Mouse (Mus musculus) cerebellum, postnatal 36 days (tissue): ENCODE measurements around the gene Hist1h4k.
"Not testable (repeated sequence)": the region's sequence is repeated elsewhere in the genome, so short reads cannot be mapped to it uniquely, and the experiment has no call there.

Experiments
- DNase-seq, 2 experiments: peaks; one replicate each; pipeline ENCODE4 v3.0.0; 2021 to 2022; ENCODE audit warnings: mixed read lengths in 2 of 2

Hist1h4k gene

DNA sequence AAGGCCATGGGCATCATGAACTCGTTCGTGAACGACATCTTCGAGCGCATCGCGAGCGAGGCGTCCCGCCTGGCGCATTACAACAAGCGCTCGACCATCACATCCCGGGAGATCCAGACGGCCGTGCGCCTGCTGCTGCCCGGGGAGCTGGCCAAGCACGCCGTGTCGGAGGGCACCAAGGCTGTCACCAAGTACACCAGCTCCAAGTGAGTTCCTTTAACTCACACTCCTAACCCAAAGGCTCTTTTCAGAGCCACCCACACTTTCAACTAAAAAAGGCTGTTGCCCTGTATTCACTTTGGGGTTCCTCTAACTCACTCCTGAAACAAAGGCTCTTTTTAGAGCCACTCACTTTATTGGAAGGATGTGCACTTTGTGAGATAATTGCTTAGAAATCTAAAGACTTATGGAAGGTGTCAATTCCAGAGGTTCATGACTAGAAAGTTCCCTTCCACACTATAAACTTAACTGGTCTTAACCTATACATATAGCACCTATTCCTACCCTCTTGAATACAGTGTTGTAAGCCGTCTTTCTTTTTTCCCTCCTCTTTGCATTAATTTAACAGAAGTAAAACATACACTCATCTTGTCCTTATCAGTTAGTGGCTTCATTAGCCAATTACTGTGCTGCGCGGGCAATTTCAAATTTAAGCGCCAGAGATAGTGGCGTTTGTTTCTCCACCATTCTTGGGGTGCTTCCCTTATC is 4.1 kb upstream of the Hist1h4k start:
- DNase-seq = peak in 1 of 2 experiments; percentile 15

DNA sequence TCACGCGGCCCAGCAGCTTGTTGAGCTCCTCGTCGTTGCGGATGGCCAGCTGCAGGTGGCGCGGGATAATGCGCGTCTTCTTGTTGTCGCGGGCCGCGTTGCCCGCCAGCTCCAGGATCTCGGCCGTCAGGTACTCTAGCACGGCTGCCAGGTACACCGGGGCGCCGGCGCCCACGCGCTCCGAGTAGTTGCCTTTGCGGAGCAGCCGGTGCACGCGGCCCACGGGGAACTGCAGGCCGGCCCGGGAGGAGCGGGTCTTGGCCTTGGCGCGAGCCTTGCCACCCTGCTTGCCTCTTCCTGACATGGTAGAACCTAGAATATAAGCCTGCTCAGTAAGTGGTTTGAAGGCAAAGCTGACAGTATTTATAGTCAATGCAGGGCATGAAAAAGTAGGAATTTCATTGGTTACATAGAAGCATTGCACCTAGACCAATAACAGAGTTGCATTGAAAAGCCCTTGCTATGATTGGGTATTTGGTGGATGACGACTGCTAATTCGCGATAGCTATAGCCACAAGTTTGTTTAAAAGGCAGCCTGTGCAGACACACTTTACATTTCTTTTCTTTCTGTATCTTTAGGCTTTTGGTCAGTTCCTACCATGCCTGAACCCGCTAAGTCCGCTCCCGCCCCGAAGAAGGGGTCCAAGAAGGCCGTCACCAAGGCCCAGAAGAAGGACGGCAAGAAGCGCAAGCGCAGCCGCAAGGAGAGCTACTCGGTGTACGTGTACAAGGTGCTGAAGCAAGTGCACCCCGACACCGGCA is 3.4 kb upstream of the Hist1h4k start, which contains the start of the genes Hist1h2ak and Hist1h2bn:
Hist1h2ak (minus strand) TSS at position 304 of the 762 bp plus-strand sequence.
Hist1h2bn (plus strand) TSS at position 600 of the 762 bp plus-strand sequence.
- DNase-seq = peak; percentile 40 to 75

GRCm38 (mm10) chr13:21753051-21753523 is 2.8 kb upstream of the Hist1h4k start:
- no peak for DNase-seq

DNA sequence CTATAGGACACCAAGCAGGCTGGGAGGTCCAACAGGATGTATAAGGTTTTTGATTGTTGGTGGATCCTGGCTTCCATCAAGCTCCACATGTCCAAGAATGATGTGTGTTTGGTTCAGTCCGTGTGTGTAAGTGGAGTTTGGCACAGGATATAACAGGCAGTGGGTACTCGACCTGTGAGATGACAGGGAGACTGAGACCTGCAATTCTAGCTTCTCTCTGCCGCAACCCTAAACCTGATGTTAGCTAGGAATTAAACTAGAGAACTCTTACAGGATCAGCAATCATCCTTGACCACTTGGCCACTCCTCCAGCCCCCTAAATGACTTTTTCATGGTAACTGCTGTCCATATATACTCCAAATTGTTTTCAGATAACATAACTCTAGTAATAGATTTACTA is 2.1 kb upstream of the Hist1h4k start:
- no peak for DNase-seq

GRCm38 (mm10) chr13:21751827-21752226 is 1.5 kb upstream of the Hist1h4k start:
- DNase-seq = no peak

- no peak for DNase-seq
Measured at GRCm38 (mm10) chr13:21751417-21751816, 1.1 kb upstream of the Hist1h4k start.

GRCm38 (mm10) chr13:21749387-21750158 is 732 bp downstream of the Hist1h4k start:
- no peak for DNase-seq

GRCm38 (mm10) chr13:21745006-21745405 is 5.3 kb downstream of the Hist1h4k start:
- no peak for DNase-seq

GRCm38 (mm10) chr13:21734906-21735767 is 15.2 kb downstream of the Hist1h4k start, which contains the start of gene Hist1h4j:
Gene Hist1h4j (plus strand): TSS chr13:21735064.
- DNase-seq = peak; percentile 76 to 77

DNA sequence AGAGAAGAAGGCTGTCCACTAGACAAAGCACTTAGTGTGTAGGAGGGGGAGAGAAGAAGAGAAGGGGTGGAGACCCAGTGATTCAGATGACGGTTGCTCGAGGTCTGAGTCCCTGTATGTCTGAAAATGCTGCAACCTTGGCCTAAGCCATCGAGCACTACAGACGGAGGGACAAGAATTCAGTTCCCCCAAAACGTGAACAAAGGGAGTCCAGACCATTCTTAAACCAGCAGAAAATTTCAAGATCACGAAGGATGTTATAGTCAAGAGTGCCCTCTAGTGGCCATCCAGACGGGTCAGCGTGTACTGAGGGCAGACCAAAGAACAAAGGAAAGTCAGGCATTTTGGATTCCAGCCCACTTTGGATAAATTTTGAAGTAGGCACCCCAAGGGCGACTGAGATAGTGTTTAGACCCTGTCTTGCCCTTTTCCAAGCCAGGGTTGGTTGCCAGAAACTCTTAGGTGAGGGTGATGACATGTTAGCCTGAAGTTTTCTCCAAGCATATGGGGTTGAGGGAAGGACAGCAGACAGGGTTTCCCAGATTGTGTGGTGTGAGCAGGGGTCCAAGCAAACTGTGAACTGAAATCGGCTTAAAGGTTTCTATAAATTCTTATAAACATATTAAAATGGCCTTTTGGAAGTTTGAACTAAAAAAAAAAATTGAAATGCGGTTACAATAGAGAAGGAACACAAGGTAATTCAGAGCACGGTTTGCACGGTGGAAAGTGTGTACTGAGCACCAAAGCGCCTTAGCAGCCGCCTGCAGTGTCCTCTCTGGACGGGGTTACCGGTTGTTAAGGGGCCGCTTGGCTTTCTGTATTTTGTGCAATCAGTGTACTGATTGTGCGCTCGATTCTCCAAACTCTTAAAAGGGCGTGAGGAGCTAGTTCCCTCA is 16.0 kb downstream of the Hist1h4k start:
- DNase-seq = peak; percentile 63 to 80

DNA sequence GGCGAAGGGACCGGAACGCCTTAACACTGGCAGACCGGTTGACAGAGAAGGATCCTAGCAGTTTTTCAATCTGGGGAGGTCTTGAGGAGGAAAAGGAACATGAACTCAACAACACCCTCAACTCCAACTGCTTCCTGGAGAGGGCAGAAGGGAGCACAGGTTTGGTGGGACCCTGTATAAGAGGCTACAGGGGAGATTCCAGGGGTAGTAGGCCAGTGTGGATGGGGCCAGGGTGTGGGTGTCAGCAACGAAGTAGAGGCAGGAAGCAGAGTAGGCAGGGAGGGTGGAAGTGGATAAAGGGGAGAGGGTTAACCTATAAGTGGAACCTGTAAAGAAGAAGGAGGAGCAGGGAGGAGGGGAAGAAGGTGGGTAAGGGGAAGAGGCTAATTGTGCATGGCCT is 16.8 kb downstream of the Hist1h4k start:
- no peak for DNase-seq

DNA sequence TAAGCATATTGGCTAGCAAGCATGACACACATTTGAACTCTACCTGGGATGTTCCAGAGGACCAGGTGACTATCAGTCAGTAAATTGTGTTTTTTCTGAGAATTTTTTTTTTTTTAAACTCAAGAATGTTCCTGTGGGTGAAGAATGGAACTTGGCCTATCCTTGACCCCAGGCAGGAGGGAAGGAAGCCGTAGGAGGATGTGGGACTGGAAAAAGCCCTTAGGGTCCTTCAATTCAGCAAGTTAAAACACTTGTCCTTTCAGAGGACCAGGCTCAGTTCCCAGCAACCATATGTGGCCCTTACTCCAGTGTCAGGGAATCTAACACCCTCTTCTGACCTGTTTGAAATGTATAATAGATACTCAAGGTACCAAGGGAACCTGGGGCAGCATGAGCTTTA is 20.8 kb downstream of the Hist1h4k start:
- DNase-seq = no peak

- DNase-seq = no peak
Measured at GRCm38 (mm10) chr13:21727948-21728572, 22.2 kb downstream of the Hist1h4k start.

DNA sequence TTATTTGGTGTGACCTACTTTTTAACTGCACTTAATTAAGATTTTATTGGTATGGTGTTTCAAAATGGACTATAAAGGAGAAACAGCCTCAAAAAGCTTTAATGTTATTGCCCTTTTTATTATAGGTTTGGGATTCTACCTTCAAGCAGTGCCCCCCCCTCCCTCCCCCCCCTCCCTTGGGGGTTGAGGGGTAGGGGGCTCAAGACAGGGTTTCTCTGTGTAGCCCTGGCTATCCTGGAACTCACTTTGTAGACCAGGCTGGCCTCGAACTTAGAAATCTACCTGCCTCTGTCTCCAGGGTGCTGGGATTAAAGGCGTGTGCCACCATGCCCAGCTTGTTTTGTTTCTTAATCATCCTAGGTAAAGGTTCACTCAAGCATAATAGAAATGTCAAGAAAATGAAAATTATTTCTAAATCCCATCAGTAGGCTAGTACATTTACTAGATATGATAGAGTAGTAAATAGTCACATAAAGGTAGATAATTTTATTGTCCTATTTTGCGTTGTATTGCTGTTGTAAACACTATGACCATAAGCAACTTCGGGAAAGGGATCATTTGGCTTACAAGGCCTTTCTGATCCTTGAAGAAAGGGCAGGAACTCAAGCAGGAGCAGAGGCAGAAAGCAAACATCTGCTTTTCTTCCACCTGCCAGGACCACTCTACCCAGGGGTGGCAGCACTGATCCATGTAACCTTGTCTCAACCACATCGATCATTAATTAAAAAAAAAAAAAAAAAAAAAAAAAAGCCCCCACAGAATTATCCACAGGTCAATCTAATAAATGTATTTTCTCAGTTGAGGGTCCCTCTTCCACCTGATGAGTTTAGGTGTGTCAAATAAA is 27.1 kb downstream of the Hist1h4k start:
- no peak for DNase-seq

DNA sequence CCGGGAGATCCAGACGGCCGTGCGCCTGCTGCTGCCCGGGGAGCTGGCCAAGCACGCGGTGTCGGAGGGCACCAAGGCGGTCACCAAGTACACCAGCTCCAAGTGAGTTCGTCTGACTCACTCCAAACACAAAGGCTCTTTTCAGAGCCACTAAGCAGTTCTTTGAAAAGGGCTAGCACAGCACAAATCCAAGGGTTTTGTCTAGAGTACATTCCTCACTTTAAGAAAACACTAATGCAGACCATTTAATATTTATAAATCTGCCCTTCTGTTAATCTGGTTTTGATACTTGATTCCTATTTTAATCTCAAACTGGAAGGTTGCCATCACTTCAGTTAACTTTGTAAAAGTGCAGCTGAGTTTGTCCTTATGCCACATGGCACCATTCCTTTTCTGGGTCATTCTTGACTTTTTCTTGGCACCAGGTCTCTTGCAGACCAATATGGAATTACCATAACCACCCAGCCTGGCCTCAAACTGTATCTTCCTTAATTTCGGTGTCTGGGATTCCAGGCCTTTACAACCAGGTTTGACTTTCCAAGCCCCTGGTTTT is 27.9 kb downstream of the Hist1h4k start:
- DNase-seq = no peak

DNA sequence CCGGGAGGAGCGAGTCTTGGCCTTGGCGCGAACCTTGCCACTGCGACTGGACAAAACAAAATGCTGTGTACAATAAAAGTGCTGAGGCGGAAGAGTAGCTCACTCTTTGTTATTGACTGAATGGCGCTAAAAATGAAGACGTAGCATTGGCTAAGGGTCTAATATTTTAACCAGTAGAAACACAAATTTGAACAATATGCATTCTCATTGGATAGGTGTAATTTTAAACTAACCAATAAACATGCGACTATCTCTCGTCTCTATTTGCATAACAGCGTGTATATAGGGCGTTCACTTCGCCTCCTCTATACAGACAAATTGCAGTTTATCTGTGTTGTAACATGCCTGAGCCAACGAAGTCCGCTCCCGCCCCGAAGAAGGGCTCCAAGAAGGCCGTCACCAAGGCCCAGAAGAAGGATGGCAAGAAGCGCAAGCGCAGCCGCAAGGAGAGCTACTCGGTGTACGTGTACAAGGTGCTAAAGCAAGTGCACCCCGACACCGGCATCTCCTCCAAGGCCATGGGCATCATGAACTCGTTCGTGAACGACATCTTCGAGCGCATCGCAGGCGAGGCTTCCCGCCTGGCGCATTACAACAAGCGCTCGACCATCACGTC is 28.4 kb downstream of the Hist1h4k start, which contains the start of gene Hist1h2bm:
Hist1h2bm (plus strand) TSS at position 288 of the 616 bp plus-strand sequence.
- peak; percentile 42 to 66 for DNase-seq

GRCm38 (mm10) chr13:21721107-21721756 is 29.1 kb downstream of the Hist1h4k start:
- not testable (repeated sequence) for DNase-seq
